Mouse (Mus musculus): ENCODE data around the gene Commd2.

- TF ChIP-seq GATA1 (IDR thresholded peaks at IDR 0.05; ENCODE audit: borderline replicate concordance, low read length) = no peak
- TF ChIP-seq FLI1 (IDR thresholded peaks at IDR 0.05; ENCODE audit: low read length) = no peak
Measured at GRCm38 (mm10) chr3:57603891-57604617, 47.5 kb downstream of the Commd2 start.

All from megakaryocyte, embryonic 14.5 days (primary cell).